Mouse (Mus musculus) liver, embryonic 15.5 days (tissue): ENCODE measurements around the gene Gm20825. TPM values are rescaled to one million over a fixed set of nuclear protein-coding genes. Genes with fewer than 3 reads are reported as not detected.
"Not testable (repeated sequence)": the region's sequence is repeated elsewhere in the genome, so short reads cannot be mapped to it uniquely, and the experiment has no call there.

Experiments
- ATAC-seq: fragments of 200-750 bp; cut with Nextera tagmentation; 2 replicates; pipeline ENCODE4 v1.8.0; 2017; ENCODE audit warnings: moderate number of reproducible peaks, mild to moderate bottlenecking, moderate library complexity; ENCODE audit not compliant: insufficient read depth
- H3K27ac ChIP-seq: fragments of 300-500 bp; sonication (generic); replicated peaks from 2 replicates; pipeline ENCODE4 v1.5.1; 2015; ENCODE audit warnings: mild to moderate bottlenecking, inconsistent platforms
- H3K27me3 ChIP-seq: fragments of 300-500 bp; sonication (generic); 2 replicates; pipeline ENCODE4 v1.6.1; 2015; ENCODE audit warnings: mild to moderate bottlenecking, inconsistent platforms
- H3K36me3 ChIP-seq: fragments of 300-500 bp; sonication (generic); replicated peaks from 2 replicates; pipeline ENCODE4 v1.6.1; 2015; ENCODE audit warnings: moderate library complexity, mild to moderate bottlenecking, inconsistent platforms
- H3K4me1 ChIP-seq: fragments of 300-500 bp; sonication (generic); replicated peaks from 2 replicates; pipeline ENCODE4 v1.6.1; 2015; ENCODE audit warnings: inconsistent platforms
- H3K4me2 ChIP-seq: fragments of 300-500 bp; sonication (generic); 2 replicates; pipeline ENCODE4 v1.6.1; 2015; ENCODE audit warnings: moderate library complexity, mild to moderate bottlenecking, inconsistent platforms
- H3K4me3 ChIP-seq: fragments of 300-500 bp; sonication (generic); replicated peaks from 2 replicates; pipeline ENCODE4 v1.5.1; 2015; ENCODE audit warnings: mild to moderate bottlenecking, inconsistent platforms
- H3K9ac ChIP-seq: fragments of 300-500 bp; sonication (generic); 2 replicates; pipeline ENCODE4 v1.6.1; 2015; ENCODE audit warnings: moderate library complexity, mild to moderate bottlenecking, inconsistent platforms
- H3K9me3 ChIP-seq: fragments of 300-500 bp; sonication (generic); replicated peaks from 2 replicates; pipeline ENCODE4 v1.6.1; 2016; ENCODE audit warnings: inconsistent platforms
- WGBS: fragments of 180-500 bp; shearing (Covaris S2); methylation state at CpG from one replicate; pipeline ENCODE4 v1.1.7; 2015; ENCODE audit warnings: mixed read lengths; ENCODE audit not compliant: insufficient replicate concordance; 5-methylcytosine and 5-hydroxymethylcytosine counted together
- polyA plus RNA-seq: library from polyadenylated mRNA; unstranded; fragments of >200 nt; fragmentation: Nextera tagmentation; extraction: Ambion mirVana; gene quantifications from 2 replicates; pipeline ENCODE4 v1.2.1, GENCODE M21; 2015

Gm20825 gene
- polyA plus RNA-seq, result not detected in 2 replicates

DNA sequence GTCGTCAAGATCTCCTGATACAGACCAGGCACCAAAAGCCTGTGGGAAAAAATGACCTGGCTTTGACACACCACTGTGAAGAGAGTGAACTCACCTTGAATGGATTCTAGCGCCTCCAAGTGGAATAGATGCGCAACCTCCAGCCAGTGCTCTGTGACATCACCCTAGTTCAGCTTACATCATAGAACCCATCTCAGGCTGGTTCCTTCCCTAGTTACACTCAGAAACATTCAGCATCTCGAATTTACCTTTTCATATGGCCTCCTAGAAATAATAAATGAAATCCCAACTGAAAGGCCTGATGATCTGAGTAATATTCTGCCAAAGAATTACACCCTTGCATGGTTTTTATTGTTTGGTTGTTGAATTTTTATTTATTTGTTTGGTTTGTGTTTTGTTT, at the start of gene Gm20825:
Gm20825 (minus strand) TSS at position 101 of the 400 bp plus-strand sequence.
- not testable (repeated sequence) for H3K27me3 ChIP-seq, H3K4me2 ChIP-seq, H3K27ac ChIP-seq, H3K4me3 ChIP-seq, H3K4me1 ChIP-seq, H3K9ac ChIP-seq, ATAC-seq, H3K9me3 ChIP-seq, H3K36me3 ChIP-seq
- 51% methylated on average over 3 of the region's 4 CpGs for WGBS

Other genes starting within 250 kb of the Gm20825 start
- gene Gm29049, start 74.3 kb downstream of the Gm20825 start, polyA plus RNA-seq, result not detected in 2 replicates
- not detected in 2 replicates for gene Gm20824, start 186.4 kb upstream of the Gm20825 start, polyA plus RNA-seq